Mouse (Mus musculus): ENCODE results near the gene Sytl2.
A peak's percentile ranks its signal among the peaks of the same experiment; 100 is the strongest.

The Sytl2 gene

DNA sequence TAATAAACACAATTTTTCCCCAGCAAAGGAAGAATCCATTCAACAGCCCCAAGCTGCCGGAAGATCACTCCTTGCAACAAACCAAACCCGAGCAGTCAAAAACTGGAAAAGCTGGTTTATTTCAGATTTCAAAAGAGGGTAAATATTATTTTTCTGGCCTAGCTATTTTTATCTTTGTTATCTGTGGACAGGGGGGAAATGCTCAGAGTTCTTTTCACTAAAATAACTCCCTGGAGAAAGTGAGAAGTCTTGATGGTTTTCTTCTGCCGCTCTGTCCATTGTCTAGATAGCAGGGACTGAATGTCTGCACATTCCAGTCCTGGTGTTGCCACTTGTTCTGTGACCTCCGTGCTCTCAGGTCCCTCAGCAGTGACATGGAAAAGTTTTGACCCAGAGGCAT, 70.8 kb downstream of the Sytl2 start:
- DNase-seq: no peak

DNA sequence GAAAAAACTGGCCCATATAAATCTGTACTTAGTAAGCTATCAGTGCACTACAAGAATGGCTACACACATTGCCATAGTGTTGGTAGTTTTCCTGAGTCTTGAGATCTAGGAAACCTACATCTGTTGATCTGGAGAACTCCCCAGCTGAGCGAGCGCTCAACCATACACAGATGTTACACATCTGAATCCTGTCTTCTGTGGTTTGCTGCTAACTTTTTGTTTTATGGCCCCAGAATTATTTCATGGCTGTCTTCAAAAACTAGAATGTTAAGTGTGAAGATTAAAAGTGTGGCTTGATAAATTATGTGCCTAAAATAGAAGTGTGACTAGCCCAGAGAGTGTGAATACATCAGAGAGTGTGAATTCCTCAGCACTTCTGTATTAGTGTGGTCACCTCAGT, 82.4 kb downstream of the Sytl2 start:
- DNase-seq: no peak

GRCm38 (mm10) chr7:90386885-90387459, 84.9 kb downstream of the Sytl2 start:
- no peak for DNase-seq

DNA sequence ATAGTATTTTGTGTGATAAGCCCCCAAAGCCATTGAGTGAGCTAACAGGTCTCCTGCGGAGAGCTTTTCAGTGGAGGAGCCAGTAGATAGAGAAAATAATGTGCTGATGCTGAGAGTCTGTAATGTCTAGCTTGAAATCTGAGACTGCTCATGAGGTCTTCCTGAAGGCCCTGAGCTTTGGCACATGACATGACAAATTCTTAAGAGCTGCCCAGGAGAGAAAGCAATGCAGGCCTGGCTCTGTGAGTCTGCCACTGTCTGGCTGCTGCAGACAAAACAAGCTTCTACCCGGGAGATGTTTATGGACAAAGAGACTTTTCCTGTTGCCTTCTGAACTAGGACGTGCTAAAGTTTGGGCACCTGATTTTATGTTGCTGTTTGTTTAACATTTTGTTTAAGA, 87.7 kb downstream of the Sytl2 start:
- no peak for DNase-seq

- DNase-seq: no peak
These were observed 93.0 kb downstream of the Sytl2 start for GRCm38 (mm10) chr7:90395073-90395472.

DNA sequence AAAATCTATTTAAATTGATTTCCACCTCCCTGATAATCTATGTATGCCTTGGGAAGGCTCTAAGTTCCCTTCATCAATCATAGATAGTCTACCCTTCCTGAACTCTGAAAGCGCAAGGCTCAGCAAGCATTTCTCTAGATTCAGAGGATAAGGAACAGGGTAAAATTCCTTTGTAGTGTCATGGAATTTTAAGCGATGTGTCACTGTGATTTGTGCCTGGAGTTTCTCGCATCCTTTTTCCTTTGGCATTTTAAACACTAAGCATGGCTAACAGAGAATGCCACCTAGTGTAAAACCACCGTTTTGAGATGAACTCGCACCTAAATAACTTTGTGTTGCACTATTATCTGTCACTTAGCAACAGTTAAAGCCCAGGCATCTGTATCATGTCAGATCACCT, 93.9 kb downstream of the Sytl2 start:
- no peak for DNase-seq

DNA sequence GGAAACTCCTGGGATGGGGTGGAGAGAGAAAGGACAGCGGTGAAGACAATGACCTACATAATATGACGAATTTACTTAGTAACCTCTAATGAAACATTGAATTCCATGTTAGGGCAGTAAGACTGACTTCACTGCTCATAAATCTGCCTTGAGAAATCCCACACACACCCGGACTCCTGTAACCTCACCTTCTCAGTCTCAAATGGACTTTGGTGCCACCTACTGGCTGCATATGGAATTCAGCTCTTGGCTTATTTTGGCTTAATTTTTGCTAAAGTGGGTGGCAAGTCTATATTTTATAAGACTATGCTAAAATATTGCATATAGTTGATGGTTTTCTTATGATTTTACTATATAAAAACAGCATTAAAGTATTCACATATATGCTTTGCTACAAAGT, 107.9 kb downstream of the Sytl2 start:
- peak; percentile 64 for DNase-seq

DNA sequence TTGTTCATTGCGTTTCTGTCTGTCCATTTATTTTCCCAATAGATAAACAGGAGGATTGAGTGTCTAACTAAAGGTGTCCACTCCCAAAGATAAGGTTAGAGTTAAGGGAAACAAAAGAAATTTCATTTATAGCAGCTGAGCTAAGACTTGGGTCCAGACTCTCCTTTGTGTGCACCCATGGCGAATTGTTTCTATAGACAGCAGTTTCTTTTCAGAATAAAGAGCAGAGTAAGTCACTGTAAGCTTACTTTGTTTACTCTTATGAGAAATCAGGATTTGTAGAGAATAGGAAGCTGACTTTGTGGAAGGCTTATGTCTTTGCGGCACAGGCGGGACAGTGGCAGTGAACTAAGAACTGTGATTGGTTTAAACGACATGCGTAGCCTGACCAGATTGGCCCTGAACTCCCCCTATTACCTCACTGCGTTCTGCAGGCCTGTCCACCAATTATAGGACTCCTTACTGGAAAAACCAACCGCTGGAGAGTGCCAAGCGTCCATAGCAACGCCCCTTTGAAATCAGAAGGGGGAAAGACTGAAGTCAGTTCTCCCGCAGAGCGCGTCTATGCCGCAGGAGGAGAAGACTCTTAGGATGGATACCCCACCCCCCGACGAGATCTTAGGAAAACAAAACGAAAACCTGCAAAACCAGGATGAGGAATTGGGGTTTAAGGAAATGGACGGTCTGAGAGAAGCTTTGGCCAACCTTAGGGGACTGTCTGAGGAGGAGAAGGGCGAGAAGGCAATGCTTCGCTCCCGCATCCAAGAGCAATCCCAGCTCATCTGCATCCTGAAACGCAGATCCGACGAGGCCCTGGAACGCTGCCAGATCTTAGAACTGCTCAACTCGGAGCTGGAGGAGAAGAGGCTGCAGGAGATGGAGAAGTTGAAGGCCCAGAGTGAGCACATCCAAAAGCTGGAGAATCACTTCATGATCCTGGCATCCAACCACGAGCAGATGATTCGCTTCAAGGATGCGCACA, 124.3 kb downstream of the Sytl2 start, which contains the start of gene Ccdc89:
Gene Ccdc89 (plus strand): TSS at position 558 of the 982 bp plus-strand sequence.
- peak; percentile 81 for DNase-seq

DNA sequence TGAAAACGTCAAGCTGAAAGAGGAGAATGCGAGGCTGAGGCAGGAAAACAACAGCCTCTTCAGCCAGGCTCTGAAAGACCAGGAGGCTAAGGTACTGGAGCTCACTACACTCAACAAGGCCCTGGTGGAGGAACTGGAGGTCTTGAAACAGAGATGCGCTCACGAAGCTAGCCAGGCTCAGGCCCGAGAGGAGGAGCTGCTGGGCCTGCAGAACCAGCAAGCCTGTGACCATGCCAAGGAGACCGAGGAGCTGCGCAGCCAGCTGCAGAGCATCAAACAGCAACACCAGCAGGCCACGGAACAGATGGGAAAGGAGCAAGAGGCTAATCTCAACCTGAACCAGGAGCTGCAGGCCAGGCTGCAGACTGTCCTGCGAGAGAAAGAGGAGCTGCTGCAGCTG, 125.0 kb downstream of the Sytl2 start:
- DNase-seq: no peak

DNA sequence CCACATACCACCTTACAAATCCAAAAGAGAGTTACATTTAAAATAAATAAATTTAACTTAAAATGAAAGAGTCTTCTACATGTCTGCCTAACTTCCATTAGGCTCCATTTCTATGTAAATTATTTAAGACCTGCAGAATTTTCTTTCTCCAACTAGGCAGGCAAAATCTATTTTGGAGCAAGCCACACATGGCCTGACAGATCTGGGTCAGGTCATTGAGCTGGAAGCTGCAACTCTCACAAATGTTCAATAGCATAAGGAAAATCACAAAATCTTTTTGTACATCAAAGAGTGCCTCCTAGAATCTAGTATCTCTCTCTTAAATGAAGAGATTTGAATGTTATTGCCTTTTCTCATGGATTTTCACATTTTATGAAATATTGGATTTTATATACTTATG, 130.2 kb downstream of the Sytl2 start:
- DNase-seq: no peak

DNA sequence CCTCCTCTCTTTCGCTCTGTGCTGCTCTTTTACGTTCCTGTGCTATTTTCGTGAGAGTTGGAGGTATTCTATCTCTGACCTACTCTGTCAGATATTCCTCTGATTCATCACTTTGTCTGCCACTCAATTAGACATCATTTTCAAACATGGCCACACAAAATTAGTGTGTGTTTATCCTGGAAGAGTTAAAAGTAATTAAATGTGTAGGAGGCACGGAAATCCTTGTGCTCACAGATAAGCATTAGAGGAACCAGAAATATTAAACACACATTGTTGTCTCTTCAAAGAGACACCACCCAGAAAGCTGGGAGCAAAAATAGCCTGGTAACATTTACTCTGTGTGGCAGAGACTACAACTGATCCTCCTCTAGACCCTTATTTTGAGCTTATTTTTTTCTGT, 138.0 kb downstream of the Sytl2 start:
- DNase-seq: no peak

GRCm38 (mm10) chr7:90442070-90442469, 140.0 kb downstream of the Sytl2 start:
- DNase-seq: no peak

- peak; percentile 96 for DNase-seq
These were observed 140.5 kb downstream of the Sytl2 start, which contains the start of gene Crebzf for GRCm38 (mm10) chr7:90442518-90443080. Gene Crebzf, plus strand, starts transcription at chr7:90442729.

GRCm38 (mm10) chr7:90443101-90444091, 141.3 kb downstream of the Sytl2 start:
- DNase-seq: peak; percentile 80

DNA sequence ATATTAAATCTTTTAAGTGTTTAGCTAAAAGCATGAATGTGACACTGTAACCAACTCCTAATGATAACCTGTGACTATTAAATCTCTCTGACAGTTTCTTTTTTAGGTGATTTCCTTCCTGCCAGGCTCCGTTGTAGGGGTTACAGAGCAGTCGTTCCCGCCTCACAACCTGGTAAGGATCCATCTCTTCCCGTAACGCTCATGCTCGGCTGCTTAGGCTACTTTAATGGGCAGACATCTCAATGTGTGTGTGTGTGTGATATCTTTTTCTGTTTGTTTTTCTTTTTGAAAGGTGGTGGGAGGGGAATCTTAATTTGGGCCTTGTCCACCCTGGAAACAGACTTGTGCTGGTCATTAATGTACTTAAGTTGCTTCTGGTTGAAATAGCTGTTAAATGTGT, 142.2 kb downstream of the Sytl2 start:
- peak; percentile 16 for DNase-seq

GRCm38 (mm10) chr7:90456149-90456844, 154.2 kb downstream of the Sytl2 start:
- no peak for DNase-seq

GRCm38 (mm10) chr7:90456845-90457468, 154.9 kb downstream of the Sytl2 start, which contains the start of gene Tmem126a:
Gene Tmem126a, minus strand, starts transcription at chr7:90457229.
- peak; percentile 89 for DNase-seq

DNA sequence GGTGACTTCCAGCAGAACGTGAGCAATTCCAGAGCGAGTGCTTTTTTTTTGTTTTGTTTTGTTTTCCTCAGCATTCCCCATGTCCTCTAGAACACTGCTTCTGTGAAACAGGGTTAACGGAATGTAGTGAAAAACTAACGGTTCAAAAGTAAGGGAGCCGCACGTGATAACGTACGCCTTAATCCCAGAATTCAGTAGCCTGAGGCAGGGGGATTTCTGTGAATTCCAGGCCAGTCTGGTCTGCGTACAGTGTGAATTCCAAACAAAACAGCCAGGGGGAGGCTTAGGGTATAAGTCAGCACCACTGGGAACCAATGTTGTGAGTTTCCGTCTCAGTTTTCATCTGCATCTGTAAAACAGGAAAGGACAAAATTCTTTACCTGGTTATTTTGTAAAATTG, 155.5 kb downstream of the Sytl2 start:
- DNase-seq: no peak

All from kidney, adult 18-20 months (tissue).